In the genomic region with DNA sequence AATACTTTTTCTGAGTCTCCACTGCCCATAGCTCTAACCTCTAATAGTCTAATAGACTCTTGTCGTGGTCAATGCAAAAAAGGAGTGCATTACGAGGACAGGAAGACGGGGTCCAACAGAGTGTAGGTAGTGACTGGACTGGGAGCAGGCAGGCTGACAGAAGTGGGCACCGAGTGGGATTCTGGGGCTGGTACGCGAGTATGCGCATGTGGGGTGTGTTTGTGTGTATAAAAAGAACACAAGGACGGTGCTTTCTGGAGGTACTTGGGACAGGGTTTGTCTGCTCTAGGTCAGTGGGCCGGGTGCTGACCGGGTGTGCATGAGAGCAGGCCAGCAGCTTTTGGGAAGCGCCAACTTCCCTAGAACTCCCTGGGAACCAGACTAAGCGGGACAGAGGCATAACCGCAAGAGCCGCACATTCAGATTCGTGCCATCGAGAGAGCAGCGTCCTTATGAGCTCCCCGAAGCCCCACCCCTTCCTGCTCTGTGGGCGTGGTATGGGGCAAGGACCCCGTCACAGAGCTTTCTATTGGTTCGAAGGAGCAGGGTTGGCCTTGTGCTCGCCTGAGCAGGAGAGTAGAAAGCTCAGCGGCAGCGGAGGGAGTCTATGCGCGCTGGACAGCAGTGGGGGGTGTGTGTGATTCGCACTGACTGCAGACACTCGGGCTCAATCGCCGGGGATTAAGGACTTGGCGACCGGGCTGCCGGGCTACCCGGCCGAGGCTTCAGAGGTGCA, we compare ENCODE assay signal across 8 mouse cellular contexts. TPM values are rescaled to one million over a fixed set of nuclear protein-coding genes. Genes with fewer than 3 reads are reported as not detected.
DNase-seq lines count a peak whose midpoint lies in the region; ATAC-seq and TF ChIP-seq lines count a peak whose summit lies in the region.

Gene Efnb1 (plus strand): TSS at position 608 of the 736 bp plus-strand sequence.

- no peak within 1 kb of the TSS for H3K27ac ChIP-seq in ES-E14 (ENCODE audit: insufficient read depth, low read depth, low read length, poor library complexity, severe bottlenecking)
- H3K27ac ChIP-seq in cerebellum, adult 2 months (ENCODE audit: insufficient read depth, low read length) = no peak within 1 kb of the TSS
- H3K27ac ChIP-seq in forebrain, postnatal 0 days (ENCODE audit: low read depth, low read length) = peak within 1 kb of the TSS; percentile 84
- H3K27ac ChIP-seq in lung, embryonic 15.5 days = peak within 1 kb of the TSS; percentile 90

- TF ChIP-seq CTCF in cerebellum, adult 2 months (IDR thresholded peaks at IDR 0.05; ENCODE audit: borderline replicate concordance, insufficient read depth, low read depth, low read length) = no peak
- TF ChIP-seq CTCF in forebrain, postnatal 0 days (IDR thresholded peaks at IDR 0.05; ENCODE audit: low read depth) = no peak

- peak; percentile 96 for ATAC-seq in forebrain, postnatal 0 days
- peak; percentile 89 for ATAC-seq in lung, embryonic 15.5 days (ENCODE audit: borderline replicate concordance, extremely low read depth, low FRiP score, low TSS enrichment)

- H3K4me2 ChIP-seq in forebrain, postnatal 0 days (ENCODE audit: low read depth) = peak within 1 kb of the TSS; percentile 62
- H3K4me2 ChIP-seq in lung, embryonic 15.5 days = peak within 1 kb of the TSS; percentile 64

- no peaks in the 10 kb centered on the region for H3K27me3 ChIP-seq in cerebellum, adult 2 months (ENCODE audit: control insufficient read depth, insufficient read depth, low read length)
- H3K27me3 ChIP-seq in forebrain, postnatal 0 days (ENCODE audit: insufficient read depth, low read length) = no peaks in the 10 kb centered on the region
- H3K27me3 ChIP-seq in lung, embryonic 15.5 days = no peaks in the 10 kb centered on the region; the same call in 1 of the 2 replicates

- in situ Hi-C loops in ES-E14 (cut with MboI; ENCODE audit: low sequenced_read_pairs in 2 of 2, unreplicated experiment in 2 of 2) = loop anchor here (5.0 to 25.0 kb wide), 4 partner anchors 389 to 527 kb away; no protein-coding TSS in a partner anchor

- no peaks in the 10 kb centered on the region for H3K9me3 ChIP-seq in ES-E14 (ENCODE audit: control insufficient read depth, insufficient read depth, low read depth, low read length)
- H3K9me3 ChIP-seq in forebrain, postnatal 0 days (ENCODE audit: low read length) = no peaks in the 10 kb centered on the region
- H3K9me3 ChIP-seq in lung, embryonic 15.5 days = no peaks in the 10 kb centered on the region

- no peaks in the 10 kb centered on the region for H3K4me1 ChIP-seq in ES-E14 (ENCODE audit: control insufficient read depth in 2 of 2, insufficient read depth in 2 of 2, low read length in 2 of 2, poor library complexity in 1 of 2)
- H3K4me1 ChIP-seq in cerebellum, adult 2 months (ENCODE audit: control insufficient read depth, insufficient read depth, low read length) = no peaks in the 10 kb centered on the region
- H3K4me1 ChIP-seq in forebrain, postnatal 0 days (ENCODE audit: insufficient read depth) = no peaks in the 10 kb centered on the region
- peaks cover 11% of the 10 kb centered on the region for H3K4me1 ChIP-seq in lung, embryonic 15.5 days

- peak within 1 kb of the TSS; percentile 27 for H3K9ac ChIP-seq in ES-E14 (ENCODE audit: insufficient read depth, low read depth, low read length, poor library complexity, severe bottlenecking)
- H3K9ac ChIP-seq in forebrain, postnatal 0 days = peak within 1 kb of the TSS; percentile 67
- H3K9ac ChIP-seq in lung, embryonic 15.5 days = peak within 1 kb of the TSS; percentile 75

- no peaks in the 10 kb centered on the region for H3K36me3 ChIP-seq in ES-E14 (ENCODE audit: control insufficient read depth, insufficient read depth, low read length, poor library complexity, severe bottlenecking)
- no peaks in the 10 kb centered on the region for H3K36me3 ChIP-seq in forebrain, postnatal 0 days (ENCODE audit: insufficient read depth)
- no peaks in the 10 kb centered on the region for H3K36me3 ChIP-seq in lung, embryonic 15.5 days

- DNase-seq in ES-E14 (ENCODE audit: low read depth, low spot score) = peak; percentile 71
- DNase-seq in cerebellum, adult 2 months = peak; percentile 83 to 87
- peak; percentile 92 for DNase-seq in forebrain, postnatal 0 days
- peak; percentile 90 for DNase-seq in heart, postnatal 4 days
- DNase-seq in layer of hippocampus, adult 8-10 months (ENCODE audit: low spot score in 2 of 2) = peak; percentile 85 to 87
- peak; percentile 90 for DNase-seq in ovary, adult 18-20 months (ENCODE audit: low spot score)
- peak; percentile 84 for DNase-seq in thymus, postnatal 0 days (ENCODE audit: low spot score)

- peak; percentile 62; the same call in 1 of the 2 replicates for TF ChIP-seq POLR2A in cerebellum, adult 2 months (IDR thresholded peaks at IDR 0.05; ENCODE audit: borderline replicate concordance, insufficient read depth, low read length)

- peak within 1 kb of the TSS; percentile 53 to 73 for H3K4me3 ChIP-seq in ES-E14 (ENCODE audit: insufficient read depth in 1 of 2, low read depth in 1 of 2, low read length in 2 of 2, poor library complexity in 1 of 2, severe bottlenecking in 1 of 2)
- peak within 1 kb of the TSS; percentile 64 for H3K4me3 ChIP-seq in cerebellum, adult 2 months (replicated peaks; ENCODE audit: insufficient read depth, low read depth, low read length)
- peak within 1 kb of the TSS; percentile 56 for H3K4me3 ChIP-seq in forebrain, postnatal 0 days (ENCODE audit: low read depth, low read length)
- peak within 1 kb of the TSS; percentile 67 for H3K4me3 ChIP-seq in lung, embryonic 15.5 days

- WGBS in cerebellum, adult 2 months = 14% methylated on average over 35 of the region's 35 CpGs
- WGBS in forebrain, postnatal 0 days = 33% methylated on average over 35 of the region's 35 CpGs
- 20% methylated on average over 35 of the region's 35 CpGs for WGBS in lung, embryonic 15.5 days

TF ChIP-seq in ES-E14, 5 proteins besides CTCF, POLR2A, EP300 and RAD21:
- TF ChIP-seq HCFC1 (IDR thresholded peaks at IDR 0.05; ENCODE audit: borderline replicate concordance, insufficient read depth, low read length) (no peak), CHD2 (IDR thresholded peaks at IDR 0.05; ENCODE audit: low read depth, low read length) (no peak), ZNF384 (IDR thresholded peaks at IDR 0.05; ENCODE audit: low read depth, low read length) (no peak), ZC3H11A (IDR thresholded peaks at IDR 0.05; ENCODE audit: borderline replicate concordance, low read depth, low read length) (no peak), MAFK (IDR thresholded peaks at IDR 0.05; ENCODE audit: insufficient read depth, low read depth, low read length) (no peak)

RNA-seq across cellular contexts. Expression of gene Efnb1, which starts in this region (rescaled TPM):
- total RNA-seq in ES-E14 (2012; rRNA removed) = 9.6 and 16.1 TPM in 2 replicates
- 4.6 and 5.3 TPM in 2 replicates for polyA plus RNA-seq in cerebellum, adult 2 months (2012; rRNA removed)
- 36.5 and 48.9 TPM in 2 replicates for total RNA-seq in forebrain, postnatal 0 days (2014; rRNA removed)
- polyA plus RNA-seq in forebrain, postnatal 0 days (2015; fragmentation: Nextera tagmentation; extraction: Ambion mirVana) = 26.6 and 29.6 TPM in 2 replicates
- total RNA-seq in heart, postnatal 4 days (2021) = 10 to 100 TPM; 25.9 to 29.8 TPM
- total RNA-seq in layer of hippocampus, adult 8-10 months (2022) = 10 to 100 TPM; 12.6 to 16.1 (median 14.9) TPM
- 44.1 and 47.3 TPM in 2 replicates for polyA plus RNA-seq in lung, embryonic 15.5 days (2015; fragmentation: Nextera tagmentation; extraction: Ambion mirVana)
- polyA plus RNA-seq in thymus, postnatal 0 days (2015; fragmentation: Nextera tagmentation; extraction: Ambion mirVana) = 4.8 and 5.0 TPM in 2 replicates

Comparison
In these comparisons a context has a peak if more than half of its experiments do, and no peak if none do; other contexts are left out.
1. H3K27ac ChIP-seq: peak in forebrain, postnatal 0 days (single experiment) and lung, embryonic 15.5 days (single experiment); none in ES-E14 (single experiment) and cerebellum, adult 2 months (single experiment).
2. Peak in every context shown above with its lines, with median percentiles within 50 percentile points of each other: DNase-seq, H3K4me3 ChIP-seq and H3K9ac ChIP-seq.